Mouse (Mus musculus) heart, adult 11 months (tissue): Measurements from ENCODE around the gene Brk1.
A peak's percentile ranks its signal among the peaks of the same experiment; 100 is the strongest.

ENCODE experiments used
- DNase-seq: peaks from one replicate; pipeline ENCODE4 v3.0.0; 2022

The Brk1 gene

GRCm38 (mm10) chr6:113661353-113662241 lies 57.0 kb downstream of the Brk1 start:
- DNase-seq = peak; percentile 94

GRCm38 (mm10) chr6:113662964-113663700 lies 58.6 kb downstream of the Brk1 start:
- peak; percentile 91 for DNase-seq

GRCm38 (mm10) chr6:113664305-113664704 lies 59.7 kb downstream of the Brk1 start:
- DNase-seq = no peak
